Mouse (Mus musculus) hindlimb bud, embryonic 11.5 days (tissue): Measurements from ENCODE around the gene Dab1.

ENCODE experiments used
- DNase-seq: peaks from one replicate; pipeline ENCODE4 v3.0.0-alpha.2; 2012; ENCODE audit warnings: low read depth, low spot score; ENCODE audit errors: extremely low spot score

Dab1 gene

GRCm38 (mm10) chr4:104696522-104696921 is 1077.4 kb downstream of the Dab1 start:
- no peak for DNase-seq

DNA sequence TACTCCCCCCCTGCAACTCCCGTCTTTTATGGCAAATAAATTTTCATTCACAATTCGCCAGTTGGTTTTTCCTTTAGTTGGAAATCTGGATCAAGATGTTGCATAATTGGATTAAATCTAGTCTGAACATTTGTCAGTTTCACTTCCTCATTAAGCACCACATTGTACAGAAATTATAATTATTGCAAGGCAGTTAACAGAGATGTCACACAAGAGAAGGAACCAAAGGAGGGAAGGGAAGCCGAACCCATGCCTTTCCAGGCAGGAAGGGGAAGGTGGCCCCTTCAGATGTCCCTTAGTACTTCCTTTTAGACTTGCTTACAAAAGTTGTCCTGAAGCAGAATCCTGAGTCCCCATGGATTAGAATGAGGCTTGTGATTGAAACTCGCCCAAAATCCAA is 1078.5 kb downstream of the Dab1 start:
- no peak for DNase-seq

- no peak for DNase-seq
Measured at GRCm38 (mm10) chr4:104705664-104706645, 1086.8 kb downstream of the Dab1 start.

GRCm38 (mm10) chr4:104712338-104713083 is 1093.4 kb downstream of the Dab1 start:
- DNase-seq: no peak

GRCm38 (mm10) chr4:104714925-104715519 is 1095.9 kb downstream of the Dab1 start:
- no peak for DNase-seq

DNA sequence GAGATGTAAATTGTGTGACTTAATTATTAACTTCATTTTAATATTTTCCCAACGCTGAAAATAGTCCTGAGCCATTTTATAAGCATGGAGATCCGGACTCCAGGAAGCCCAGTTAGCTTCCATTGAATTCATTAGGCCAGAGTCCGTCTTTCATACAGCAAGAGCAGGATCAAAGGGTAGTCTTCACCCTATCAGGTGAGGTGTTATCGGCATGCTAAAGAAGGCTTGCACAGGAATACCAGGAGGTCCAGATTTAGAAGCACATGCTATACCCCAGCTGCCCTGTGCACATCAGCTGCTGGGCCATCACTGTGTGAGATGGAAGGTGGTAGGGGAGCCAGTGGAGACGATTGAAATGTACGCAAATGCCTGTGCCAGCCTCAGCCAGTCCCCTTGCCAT is 1096.7 kb downstream of the Dab1 start:
- no peak for DNase-seq

- DNase-seq: no peak
Measured at GRCm38 (mm10) chr4:104716506-104716905, 1097.3 kb downstream of the Dab1 start.

DNA sequence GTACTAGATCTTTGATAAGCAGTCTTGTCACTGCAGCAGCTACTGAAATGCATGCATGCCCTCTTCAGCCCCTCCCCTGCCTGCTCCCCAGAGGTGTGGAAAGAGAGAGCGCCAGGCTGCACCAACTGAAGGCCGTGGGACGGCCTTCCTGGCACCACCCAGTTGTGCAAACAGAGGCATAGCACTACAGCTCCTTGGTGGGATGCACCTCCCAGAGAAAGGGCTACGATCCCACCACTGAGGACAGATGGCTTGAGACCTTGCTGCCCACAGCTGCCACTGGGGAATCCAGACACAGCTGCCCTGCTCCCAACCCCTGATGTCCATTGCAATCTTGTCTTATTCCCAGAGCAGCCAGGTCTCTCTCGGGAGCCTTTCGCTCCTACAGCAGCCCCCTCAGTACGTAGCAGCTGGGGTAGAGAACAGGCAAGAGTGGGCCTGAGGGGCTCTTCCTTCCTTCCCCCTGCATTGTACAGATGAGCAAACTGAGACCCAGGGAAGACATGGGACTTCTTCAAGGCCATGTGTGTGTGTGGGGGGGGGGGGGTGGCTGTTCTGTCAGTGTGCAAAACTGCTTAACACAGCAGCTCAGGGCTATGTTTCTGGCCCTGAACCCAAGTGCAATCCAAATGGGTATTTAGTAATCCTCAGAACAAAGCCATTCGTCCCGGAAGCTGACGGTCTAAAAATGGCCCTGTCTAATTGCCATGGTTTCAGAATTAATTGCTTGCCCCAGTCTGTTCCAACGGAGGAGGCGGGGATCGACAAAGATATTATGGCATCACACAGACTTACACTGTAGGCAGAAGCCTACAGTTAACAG is 1100.0 kb downstream of the Dab1 start:
- DNase-seq: no peak

DNA sequence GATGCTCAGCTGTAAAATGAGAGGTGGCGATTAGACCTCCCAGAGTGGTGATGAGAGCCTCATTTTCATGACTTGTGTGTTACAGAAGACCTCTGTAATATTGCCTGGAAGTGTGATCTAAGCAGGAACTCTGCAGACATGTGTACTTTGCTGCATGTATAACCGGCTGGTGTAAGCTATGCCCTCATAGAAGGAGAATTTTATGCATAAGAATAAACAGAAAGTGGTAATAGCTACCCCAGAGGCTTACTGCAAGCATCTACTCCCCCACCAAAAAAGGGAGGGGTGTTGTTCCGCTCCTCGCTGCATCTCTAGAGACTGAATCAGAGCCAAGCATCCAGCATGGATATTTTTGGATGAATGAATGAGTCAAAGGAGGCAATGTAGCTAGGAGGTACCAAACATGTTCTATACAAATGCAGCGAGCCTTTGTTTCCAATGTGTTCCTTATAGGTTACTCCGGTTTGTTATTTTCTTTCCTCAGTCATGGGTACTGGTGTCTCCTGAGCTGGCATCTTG is 1104.4 kb downstream of the Dab1 start:
- no peak for DNase-seq

GRCm38 (mm10) chr4:104724258-104724657 is 1105.1 kb downstream of the Dab1 start:
- no peak for DNase-seq

GRCm38 (mm10) chr4:104725673-104726072 is 1106.5 kb downstream of the Dab1 start:
- DNase-seq: no peak

- no peak for DNase-seq
Measured at GRCm38 (mm10) chr4:104729185-104729584, 1110.0 kb downstream of the Dab1 start.

DNA sequence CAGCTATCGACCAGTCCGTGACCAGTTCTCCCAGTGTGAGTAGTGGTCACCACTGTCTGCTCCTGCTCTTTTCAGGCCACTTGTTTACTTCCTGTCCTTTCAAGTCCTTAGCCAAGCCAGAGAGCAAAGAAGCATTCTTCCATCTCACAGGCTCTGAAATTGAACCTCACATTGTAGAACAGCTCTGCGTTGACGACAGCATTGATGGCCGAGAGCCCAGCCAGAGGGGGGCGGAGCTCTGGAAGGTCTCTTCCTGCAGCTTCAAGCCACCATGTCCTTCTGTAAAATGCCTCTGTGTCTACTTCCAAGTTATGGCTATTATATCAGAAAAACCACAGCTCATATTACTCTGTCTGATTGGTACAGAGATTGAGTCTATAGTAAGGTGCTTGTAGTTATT is 1127.3 kb downstream of the Dab1 start:
- no peak for DNase-seq

DNA sequence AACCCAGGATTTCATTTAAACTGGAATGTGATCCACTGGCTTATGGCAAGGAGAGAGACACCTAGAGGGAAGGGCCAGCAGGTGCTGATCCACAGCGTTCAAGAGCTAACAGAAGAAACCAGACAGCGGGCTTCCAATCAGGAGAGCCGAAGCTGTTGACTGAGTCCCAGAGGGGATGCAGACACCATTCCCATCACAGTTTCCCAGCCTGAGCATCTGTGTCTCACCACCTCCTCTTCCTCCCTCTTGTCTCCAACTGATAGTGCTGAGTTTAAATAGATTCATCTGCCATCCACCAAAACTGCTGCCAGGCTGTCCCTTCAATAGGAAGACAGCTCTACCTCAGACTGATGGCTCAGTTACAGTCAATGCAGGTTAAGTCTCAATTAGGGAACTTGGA is 1134.9 kb downstream of the Dab1 start:
- no peak for DNase-seq

DNA sequence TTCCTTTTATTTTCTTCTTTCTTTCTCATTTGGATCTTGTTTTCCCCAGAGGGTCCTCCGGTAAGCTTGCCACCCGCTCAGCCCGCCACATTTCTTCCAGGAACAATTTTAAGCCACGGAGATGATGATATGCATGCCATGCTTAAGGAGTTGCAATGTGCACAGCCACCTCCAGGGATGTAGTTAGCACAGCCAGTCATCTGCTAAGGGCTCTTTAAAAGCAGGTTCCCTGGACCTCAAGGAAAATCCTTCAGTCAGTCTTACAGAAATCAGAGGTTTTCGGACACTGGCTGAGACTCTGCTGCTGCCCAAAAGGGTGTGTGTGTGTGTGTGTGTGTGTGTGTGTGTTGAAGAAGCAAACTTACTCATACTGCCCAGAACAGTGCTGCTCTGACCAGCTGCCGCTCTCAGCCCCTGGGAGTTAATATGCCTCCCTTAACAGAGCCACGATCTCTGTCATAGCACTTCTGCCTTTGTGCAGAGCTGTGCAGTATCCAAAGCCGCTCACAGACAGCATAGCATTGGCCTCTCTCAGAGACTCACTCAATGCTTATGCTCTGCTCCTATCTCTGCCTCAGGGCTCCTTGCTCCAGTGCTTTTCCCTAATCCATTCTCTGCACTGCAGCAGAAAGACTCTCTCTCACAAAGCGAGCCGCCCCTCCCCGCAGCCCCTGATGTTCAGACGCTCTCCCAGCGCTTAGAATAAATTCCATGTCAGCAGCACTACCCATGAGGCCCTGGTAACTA is 1141.9 kb downstream of the Dab1 start:
- DNase-seq: no peak

- DNase-seq: no peak
Measured at GRCm38 (mm10) chr4:104766065-104766464, 1146.9 kb downstream of the Dab1 start, which contains the start of gene C8b. C8b (plus strand) TSS chr4:104766317.

DNA sequence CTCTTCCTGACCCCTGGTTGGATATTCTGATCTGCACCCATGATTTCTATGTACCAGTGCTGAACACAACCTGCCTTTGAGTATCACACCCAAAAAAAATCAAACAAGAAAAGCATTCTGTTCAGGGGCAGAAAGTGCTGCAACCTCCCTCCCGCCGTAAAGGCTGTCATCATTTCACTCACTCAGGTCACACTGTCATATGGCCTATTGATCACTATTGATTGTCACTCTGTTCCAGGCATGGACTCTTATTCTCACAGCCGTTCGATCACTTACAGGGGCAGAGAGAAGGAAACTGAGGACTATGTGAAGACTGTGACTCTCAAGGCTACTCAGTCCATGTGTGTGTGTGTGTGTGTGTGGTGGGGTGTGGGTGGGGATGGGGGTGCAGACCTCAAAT is 1149.0 kb downstream of the Dab1 start:
- no peak for DNase-seq

- DNase-seq: no peak
Measured at GRCm38 (mm10) chr4:104769602-104770001, 1150.4 kb downstream of the Dab1 start.

- no peak for DNase-seq
Measured at GRCm38 (mm10) chr4:104770331-104770730, 1151.2 kb downstream of the Dab1 start.

GRCm38 (mm10) chr4:104775601-104776000 is 1156.4 kb downstream of the Dab1 start:
- DNase-seq: no peak
